In the genomic region with DNA sequence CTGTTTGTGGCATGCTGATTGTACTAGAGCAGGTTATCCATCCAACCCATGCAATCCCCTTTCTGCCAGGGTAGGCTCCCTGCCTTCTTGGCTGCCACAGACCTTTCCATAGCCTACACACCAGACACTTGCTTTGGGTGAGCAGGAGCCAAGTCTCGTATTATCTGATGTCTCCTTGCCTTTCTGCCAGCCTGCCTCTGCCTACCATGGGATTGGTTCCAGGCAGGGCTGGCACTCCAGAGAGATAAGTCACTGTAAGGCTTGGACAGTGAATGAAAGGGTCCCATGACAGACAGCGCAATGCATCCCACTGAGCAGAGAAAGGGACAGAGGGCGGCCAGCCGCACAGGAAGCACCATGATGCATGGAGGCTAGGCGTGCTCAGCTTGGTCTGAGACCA, we compare ENCODE assay signal across 22 mouse cellular contexts.
A peak's percentile ranks its signal among the peaks of the same experiment; 100 is the strongest.
DNase-seq lines count a peak whose midpoint lies in the region; ATAC-seq lines count a peak whose summit lies in the region.
"Had no signal": no experiment of that assay in that cellular context is flagged by ENCODE, and none has a peak within 500 bp of the region (broad histone marks: within the 10 kb centered on the region; RNA-seq: fewer than 3 reads in every experiment).

No protein-coding gene starts in this region.

- ATAC-seq in hindbrain, embryonic 15.5 days (ENCODE audit: low FRiP score, low read depth): 0 out of 2 replicates have a peak, but pooled peaks have one; percentile 36
- ATAC-seq in hindbrain, embryonic 12.5 days (ENCODE audit: low FRiP score): no peak
- ATAC-seq in midbrain, embryonic 15.5 days (replicated peaks): no peak
- ATAC-seq in midbrain, embryonic 16.5 days: no peak
- ATAC-seq in megakaryocyte-erythroid progenitor cell, adult 5-6 weeks (replicated peaks; ENCODE audit: low FRiP score, low TSS enrichment, poor library complexity, severe bottlenecking): 0 out of 2 replicates have a peak, but pooled peaks have one; percentile 28
- ATAC-seq: CD4-positive, CD25-positive, alpha-beta regulatory T cell, adult 4 months; inflammation-experienced regulatory T-cells, adult 6 months had no signal

- no peak overlapping the region for H3K4me2 ChIP-seq in hindbrain, embryonic 15.5 days
- H3K4me2 ChIP-seq in hindbrain, embryonic 12.5 days (replicated peaks): no peak overlapping the region
- H3K4me2 ChIP-seq in midbrain, embryonic 15.5 days: no peak overlapping the region
- H3K4me2 ChIP-seq in midbrain, embryonic 16.5 days (ENCODE audit: low read length): no peak overlapping the region
- H3K4me2 ChIP-seq: forebrain, embryonic 13.5 days; heart, embryonic 12.5 days; hindbrain, embryonic 13.5 days had no signal

- WGBS in hindbrain, embryonic 15.5 days: 58% methylated on average over 5 of the region's 5 CpGs
- WGBS in hindbrain, embryonic 12.5 days: 90% methylated on average over 5 of the region's 5 CpGs
- 90% methylated on average over 5 of the region's 5 CpGs for WGBS in midbrain, embryonic 15.5 days
- 84% methylated on average over 5 of the region's 5 CpGs for WGBS in midbrain, embryonic 16.5 days

- peaks cover 26% of the 10 kb centered on the region for H3K4me1 ChIP-seq in hindbrain, embryonic 15.5 days (replicated peaks)
- peaks cover 17% of the 10 kb centered on the region for H3K4me1 ChIP-seq in hindbrain, embryonic 12.5 days
- H3K4me1 ChIP-seq in midbrain, embryonic 15.5 days: peaks cover 21% of the 10 kb centered on the region
- peaks cover 6% of the 10 kb centered on the region; the same call in 1 of the 2 replicates for H3K4me1 ChIP-seq in midbrain, embryonic 16.5 days (ENCODE audit: control insufficient read depth, insufficient read depth, low read length)

- H3K27me3 ChIP-seq in hindbrain, embryonic 15.5 days: no peaks in the 10 kb centered on the region
- no peaks in the 10 kb centered on the region for H3K27me3 ChIP-seq in hindbrain, embryonic 12.5 days
- H3K27me3 ChIP-seq in midbrain, embryonic 15.5 days (replicated peaks): no peaks in the 10 kb centered on the region
- H3K27me3 ChIP-seq in midbrain, embryonic 16.5 days (ENCODE audit: control insufficient read depth, insufficient read depth, low read depth, low read length): no peaks in the 10 kb centered on the region
- H3K27me3 ChIP-seq: forebrain, embryonic 13.5 days; heart, embryonic 12.5 days had no signal

- peak; percentile 55 to 61 for DNase-seq in cerebellum, postnatal 10 days
- DNase-seq in cerebellum, adult 9-10 months: no peak
- no peak for DNase-seq in kidney, postnatal 25 days
- DNase-seq: adrenal gland, postnatal 10 days; B cell, adult 2 months; cerebellum, adult 11-12 months; cerebellum, adult 9-11 months; forebrain, postnatal 0 days; gastrocnemius, postnatal 14 days; heart, postnatal 4 days had no signal

- H3K36me3 ChIP-seq in hindbrain, embryonic 15.5 days: no peaks in the 10 kb centered on the region
- H3K36me3 ChIP-seq in hindbrain, embryonic 12.5 days: 0 out of 2 replicates have a peak, but pooled peaks cover 11% of the 10 kb centered on the region
- 0 out of 2 replicates have a peak, but pooled peaks cover 13% of the 10 kb centered on the region for H3K36me3 ChIP-seq in midbrain, embryonic 15.5 days (replicated peaks)
- H3K36me3 ChIP-seq in midbrain, embryonic 16.5 days (ENCODE audit: control insufficient read depth, insufficient read depth, low read length): no peaks in the 10 kb centered on the region
- H3K36me3 ChIP-seq: embryonic facial prominence, embryonic 10.5 days; G1E had no signal

- H3K9ac ChIP-seq in hindbrain, embryonic 15.5 days: no peak overlapping the region
- no peak overlapping the region for H3K9ac ChIP-seq in hindbrain, embryonic 12.5 days
- no peak overlapping the region for H3K9ac ChIP-seq in midbrain, embryonic 15.5 days
- no peak overlapping the region for H3K9ac ChIP-seq in midbrain, embryonic 16.5 days (ENCODE audit: low read depth, low read length)
- H3K9ac ChIP-seq: forebrain, embryonic 13.5 days; forebrain, postnatal 0 days; heart, embryonic 12.5 days; hindbrain, embryonic 13.5 days had no signal

- no peak overlapping the region for H3K4me3 ChIP-seq in hindbrain, embryonic 15.5 days
- H3K4me3 ChIP-seq in hindbrain, embryonic 12.5 days: no peak overlapping the region
- H3K4me3 ChIP-seq in midbrain, embryonic 15.5 days: no peak overlapping the region
- no peak overlapping the region for H3K4me3 ChIP-seq in midbrain, embryonic 16.5 days (ENCODE audit: low read depth, low read length)
- H3K4me3 ChIP-seq: embryonic facial prominence, embryonic 10.5 days; forebrain, embryonic 13.5 days; heart, embryonic 12.5 days; hindbrain, embryonic 13.5 days had no signal

- 0 out of 2 replicates have a peak overlapping the region, but pooled peaks have one; percentile 32 for H3K27ac ChIP-seq in hindbrain, embryonic 15.5 days (replicated peaks)
- H3K27ac ChIP-seq in hindbrain, embryonic 12.5 days: no peak overlapping the region
- H3K27ac ChIP-seq in midbrain, embryonic 15.5 days: 0 out of 2 replicates have a peak overlapping the region, but pooled peaks have one; percentile 73
- H3K27ac ChIP-seq in midbrain, embryonic 16.5 days (ENCODE audit: low read length): no peak overlapping the region; the same call in 1 of the 2 replicates
- H3K27ac ChIP-seq: embryonic facial prominence, embryonic 10.5 days; hindbrain, embryonic 13.5 days had no signal

- no peaks in the 10 kb centered on the region for H3K9me3 ChIP-seq in hindbrain, embryonic 15.5 days
- H3K9me3 ChIP-seq in hindbrain, embryonic 12.5 days (replicated peaks): no peaks in the 10 kb centered on the region
- H3K9me3 ChIP-seq in midbrain, embryonic 15.5 days: no peaks in the 10 kb centered on the region
- H3K9me3 ChIP-seq in midbrain, embryonic 16.5 days (replicated peaks; ENCODE audit: control insufficient read depth, low read length, poor library complexity, severe bottlenecking): no peaks in the 10 kb centered on the region
- H3K9me3 ChIP-seq: embryonic facial prominence, embryonic 10.5 days; forebrain, embryonic 13.5 days; G1E; heart, embryonic 12.5 days; hindbrain, embryonic 13.5 days had no signal

Comparison
In these comparisons a context has a peak if more than half of its experiments do, and no peak if none do; other contexts are left out.
1. DNase-seq: peak in cerebellum, postnatal 10 days (2 of 2); none in cerebellum, adult 9-10 months (single experiment) and kidney, postnatal 25 days (0 of 2).
2. ATAC-seq: peak in hindbrain, embryonic 15.5 days (single experiment) and megakaryocyte-erythroid progenitor cell, adult 5-6 weeks (single experiment); none in hindbrain, embryonic 12.5 days (single experiment), midbrain, embryonic 15.5 days (single experiment) and midbrain, embryonic 16.5 days (single experiment).
3. H3K27ac ChIP-seq: peak in hindbrain, embryonic 15.5 days (single experiment) and midbrain, embryonic 15.5 days (single experiment); none in hindbrain, embryonic 12.5 days (single experiment) and midbrain, embryonic 16.5 days (single experiment).